Mouse (Mus musculus) hindlimb bud, embryonic 11.5 days (tissue): ENCODE measurements at regions not wholly inside any gene's neighbourhood (a gene's known extent, or its start where the extent isn't known, plus 50 kb on each side); places are given as distances from the start of the nearest gene placed in this dataset.
"Not testable (repeated sequence)": the region's sequence is repeated elsewhere in the genome, so short reads cannot be mapped to it uniquely, and the experiment has no call there.

Source experiments
- DNase-seq: peaks from one replicate; pipeline ENCODE4 v3.0.0-alpha.2; 2012; ENCODE audit warnings: low read depth, low spot score; ENCODE audit errors: extremely low spot score

DNA sequence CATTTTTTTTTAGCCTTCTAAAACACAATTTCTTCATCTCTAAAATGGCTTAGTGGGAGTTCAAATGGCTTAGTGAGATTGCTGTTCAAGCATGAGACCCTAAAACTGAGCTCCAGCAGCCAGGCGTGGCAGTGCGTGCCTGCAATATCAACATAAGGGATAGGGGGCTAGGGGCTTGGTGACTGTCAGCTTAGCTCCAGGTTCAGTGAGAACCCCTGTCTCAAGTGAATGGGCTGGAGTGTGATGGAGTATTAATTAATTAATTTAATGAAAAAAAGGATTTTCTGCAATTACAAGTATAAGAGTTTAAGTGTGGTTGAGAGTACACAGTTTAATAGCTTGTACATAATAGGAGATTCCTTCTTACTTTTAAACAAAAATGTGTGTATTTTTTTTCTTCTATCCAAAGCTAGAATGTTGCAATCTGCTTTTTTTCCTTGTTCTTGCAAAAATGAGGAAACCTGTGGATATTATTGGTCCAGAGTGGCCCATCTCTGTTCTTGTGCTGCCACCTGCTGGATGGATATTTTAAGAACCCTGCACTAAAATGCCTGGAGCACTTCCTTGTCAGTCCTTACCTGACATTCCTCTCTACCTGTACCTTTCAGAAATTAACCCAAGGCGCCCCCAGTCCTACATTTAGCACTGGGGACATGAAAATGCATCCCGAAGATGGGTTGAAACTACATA lies 54.0 kb upstream of the Usp47 start:
- DNase-seq = peak; percentile 39

DNA sequence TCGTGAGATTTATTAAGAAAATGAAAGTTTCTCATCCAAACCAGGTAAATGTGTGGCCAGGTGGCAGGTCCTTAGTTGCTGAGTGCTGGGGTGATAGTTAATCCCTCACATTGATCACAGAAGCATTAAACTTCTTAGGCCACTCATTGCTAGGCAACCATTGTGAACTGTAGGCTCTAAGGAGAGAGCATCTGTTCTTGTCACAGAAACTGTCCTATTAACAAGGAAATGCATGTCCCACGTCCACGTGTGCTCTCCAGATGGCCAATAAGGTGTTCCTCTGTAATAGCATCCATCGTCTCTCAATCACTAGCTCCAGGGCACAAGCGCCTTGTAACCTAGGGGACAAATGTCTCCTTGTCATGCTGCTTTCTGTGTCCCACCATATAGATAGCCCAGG lies 55.0 kb upstream of the Usp47 start:
- DNase-seq = no peak

DNA sequence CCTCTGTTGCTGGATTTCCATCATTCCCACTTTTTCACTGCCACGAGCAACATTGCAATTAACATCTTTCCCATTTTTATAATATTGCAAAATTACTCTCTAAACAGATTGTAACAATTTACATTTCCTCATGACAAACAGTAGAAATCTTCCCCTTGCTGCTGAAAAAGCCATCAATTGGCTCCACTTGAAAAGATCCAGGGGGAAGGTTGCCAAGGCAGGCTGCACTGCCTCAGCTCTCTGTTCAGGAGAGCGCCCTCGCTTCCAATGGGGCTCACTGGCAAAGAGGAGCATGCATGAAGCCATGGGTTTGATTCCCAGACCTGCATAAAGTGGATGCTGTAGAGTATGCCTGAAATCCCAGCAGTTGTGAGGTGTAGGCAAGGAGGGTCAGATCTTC lies 56.6 kb upstream of the Usp47 start:
- no peak for DNase-seq

DNA sequence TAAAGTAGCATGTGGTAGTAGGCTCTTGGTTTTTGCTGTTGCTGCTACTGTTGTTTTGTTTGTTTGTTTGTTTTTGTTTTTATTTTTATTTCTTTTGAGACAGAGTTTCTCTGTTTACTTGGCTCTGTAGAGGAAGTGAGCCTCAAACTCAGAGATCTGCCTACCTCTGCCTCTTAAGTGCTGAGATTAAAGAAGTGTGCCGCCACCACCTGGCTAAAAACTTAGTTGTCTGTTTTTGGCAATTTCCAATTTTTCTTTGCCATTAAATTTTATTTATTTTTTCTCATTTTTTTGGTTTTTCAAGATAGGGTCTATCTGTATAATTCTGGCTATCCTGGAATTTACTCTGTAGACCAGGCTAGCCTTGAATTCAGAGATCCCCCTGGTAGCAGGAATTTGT lies 59.3 kb upstream of the Usp47 start:
- DNase-seq = no peak

DNA sequence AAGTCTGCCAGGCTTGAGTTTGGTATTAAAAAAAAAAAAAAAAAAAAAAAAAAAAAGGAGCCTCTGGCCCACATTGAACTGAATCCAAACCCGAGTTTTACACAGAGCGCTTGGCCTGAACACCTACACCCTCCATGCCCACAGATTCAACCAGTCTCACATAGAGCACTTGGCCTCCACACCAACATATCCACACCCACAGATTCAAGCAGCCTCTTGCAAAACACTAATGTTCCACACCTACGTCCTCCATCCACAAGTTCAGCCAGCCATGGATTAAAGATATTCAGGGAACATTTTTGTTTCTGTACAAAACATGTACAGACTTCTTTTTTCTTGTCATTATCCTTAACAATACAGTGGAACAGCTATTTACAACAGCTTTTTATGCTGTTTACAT lies 63.3 kb upstream of the Usp47 start:
- no peak for DNase-seq

DNA sequence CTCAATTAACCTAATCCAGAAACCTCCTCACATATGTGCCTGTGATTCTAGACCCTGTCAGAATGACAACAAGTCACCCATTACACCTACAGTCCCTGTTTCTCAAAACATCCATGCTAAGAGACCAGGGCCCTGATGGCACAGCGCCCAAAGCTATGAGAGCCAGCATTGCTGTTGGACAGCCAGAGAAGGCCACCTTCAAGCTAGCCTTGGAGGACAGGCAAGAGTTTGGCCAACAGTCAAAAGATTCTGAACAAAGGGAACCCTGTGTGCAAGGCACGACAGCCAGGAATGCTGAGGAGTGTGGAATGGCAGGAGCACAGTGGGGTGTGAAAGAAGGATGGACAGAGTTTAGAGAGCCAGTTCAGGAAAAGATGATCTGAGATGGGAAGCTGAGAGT lies 66.6 kb upstream of the Usp47 start:
- no peak for DNase-seq

DNA sequence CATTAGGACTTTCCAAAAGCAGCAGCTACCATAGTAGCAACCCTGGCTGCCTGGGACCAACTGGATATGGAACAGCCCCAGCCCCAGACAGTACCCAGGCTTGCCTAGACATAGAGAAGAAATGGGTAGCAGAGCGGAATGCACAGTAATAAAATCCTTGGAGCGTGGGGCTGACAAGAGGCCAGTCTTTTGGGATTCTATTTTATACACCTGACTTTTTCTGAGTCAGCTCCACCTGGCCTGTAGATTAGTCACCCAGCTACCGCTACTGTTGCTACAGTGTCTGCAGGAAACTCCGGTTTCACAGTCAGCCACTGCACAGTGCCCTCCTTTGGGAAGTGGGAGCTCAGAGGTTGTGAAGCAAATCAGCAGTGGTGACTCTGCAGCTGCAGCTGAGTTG lies 83.7 kb upstream of the Usp47 start:
- no peak for DNase-seq

DNA sequence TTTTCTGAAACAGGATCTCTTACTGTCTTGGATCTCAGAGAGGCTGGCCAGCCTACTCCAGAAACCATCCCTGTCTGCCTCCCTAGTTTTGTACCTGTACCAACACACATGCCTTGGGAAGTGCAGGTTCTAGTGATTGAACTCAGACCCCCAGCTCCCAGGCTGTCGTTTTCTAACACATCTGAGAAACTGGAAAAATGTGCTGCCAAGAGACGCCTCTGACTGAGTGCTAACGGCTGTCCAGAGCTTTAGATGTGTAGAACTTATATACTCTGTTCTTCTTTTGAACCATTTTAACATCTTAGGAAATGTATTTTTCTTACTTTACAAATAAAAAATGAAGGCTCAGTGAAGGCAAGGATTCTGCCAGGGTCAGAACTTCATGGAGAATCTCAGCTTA lies 85.8 kb upstream of the Usp47 start:
- no peak for DNase-seq

DNA sequence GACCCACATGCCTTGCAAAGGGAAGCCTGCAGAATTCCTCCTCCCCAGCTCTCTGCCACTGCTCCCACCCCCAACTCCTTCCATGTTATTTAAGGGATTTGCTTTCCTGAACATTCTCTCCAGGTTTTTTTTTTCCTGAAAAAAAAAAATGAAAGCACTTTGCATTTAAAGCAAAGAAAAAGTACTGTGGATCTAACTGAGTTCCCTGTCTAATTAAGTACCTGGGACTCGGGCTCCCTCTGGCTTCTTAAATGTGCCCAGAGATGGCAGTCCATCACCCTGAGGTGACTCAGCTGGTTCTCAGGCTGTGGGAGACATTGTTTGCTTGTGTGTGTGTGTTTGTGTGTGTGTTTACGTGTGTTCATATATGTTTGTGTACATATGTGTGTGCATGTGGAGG lies 86.2 kb upstream of the Usp47 start:
- DNase-seq = no peak

DNA sequence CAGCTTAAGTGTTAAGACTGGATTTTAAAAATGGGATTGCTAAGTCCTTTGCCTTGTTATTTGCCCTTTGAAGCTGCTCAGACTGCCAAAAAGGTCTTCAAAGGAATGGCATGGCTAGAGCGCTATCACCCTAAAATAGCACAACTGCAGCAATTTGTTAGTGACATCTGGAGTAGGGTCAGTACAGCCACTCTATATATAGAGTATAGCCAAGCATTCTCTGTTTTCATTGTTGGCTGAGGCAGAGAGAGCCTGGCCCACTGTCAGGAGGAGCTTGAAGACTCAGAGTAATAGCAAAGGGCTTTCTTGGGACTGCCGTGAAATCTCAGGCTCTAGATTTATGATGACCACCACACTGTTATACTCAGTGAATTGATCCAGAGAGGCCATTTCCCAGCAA lies 90.6 kb upstream of the Usp47 start:
- no peak for DNase-seq

DNA sequence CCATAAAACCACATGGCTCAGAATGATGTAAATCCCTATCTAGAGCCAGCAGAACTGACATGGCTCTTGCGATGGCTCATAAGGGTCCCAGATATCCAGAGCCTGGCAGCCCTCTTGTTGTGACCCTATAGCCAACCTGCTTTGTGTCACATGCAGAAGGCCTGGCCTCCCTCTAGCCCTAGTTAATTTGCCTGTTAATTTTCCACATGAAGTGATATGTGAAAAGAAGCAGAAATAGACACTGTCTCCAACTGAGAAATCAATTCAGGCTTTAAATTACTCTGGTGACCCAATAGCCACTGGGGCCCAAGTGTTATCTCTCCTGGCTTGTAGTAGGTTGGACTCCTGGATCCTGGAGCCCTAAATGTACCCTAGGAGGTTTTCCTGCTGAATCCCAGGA lies 103.3 kb upstream of the Usp47 start:
- no peak for DNase-seq

DNA sequence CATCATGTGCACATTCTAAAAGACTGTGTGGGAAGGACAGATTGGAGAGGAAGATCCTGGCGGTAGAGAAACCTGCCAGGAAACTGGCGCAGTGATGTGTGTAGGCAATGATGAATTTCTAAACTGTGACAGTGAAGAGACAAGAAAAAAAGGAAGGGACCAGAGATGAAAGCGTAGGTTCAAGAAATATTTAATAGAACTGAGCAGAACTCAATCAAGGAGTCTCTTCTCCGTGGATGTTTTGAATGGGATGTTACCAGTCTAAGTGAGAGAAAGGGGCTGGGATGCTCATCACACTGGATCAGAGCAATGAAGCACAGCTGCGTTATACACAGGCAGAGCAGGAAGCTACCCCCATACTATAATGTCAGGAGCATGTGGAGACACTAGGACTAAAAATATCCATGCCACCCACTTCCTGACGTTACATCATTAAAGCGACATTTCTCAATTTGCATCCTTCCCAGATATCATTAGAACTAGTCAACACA lies 119.5 kb upstream of the Usp47 start:
- DNase-seq = no peak

DNA sequence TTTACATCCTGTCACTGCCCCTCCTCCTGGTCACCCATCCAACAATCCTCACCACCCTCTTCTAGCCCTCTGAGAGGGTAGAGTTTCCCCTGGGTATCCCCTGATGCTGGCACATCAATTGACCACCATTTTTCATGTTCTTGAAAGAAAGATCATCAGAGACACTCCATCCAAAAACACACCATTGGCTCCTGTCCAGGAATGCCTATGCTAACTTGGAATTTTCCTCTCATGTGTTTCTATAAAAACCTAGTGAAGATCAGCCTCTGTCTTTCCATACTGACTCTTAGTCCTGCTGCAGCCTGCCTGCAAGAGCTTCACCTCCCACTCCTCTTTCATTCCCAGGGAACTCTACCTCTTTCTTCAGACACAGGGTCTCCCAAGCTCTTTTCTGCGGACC lies 117.2 kb upstream of the Galnt18 start:
- DNase-seq = no peak

DNA sequence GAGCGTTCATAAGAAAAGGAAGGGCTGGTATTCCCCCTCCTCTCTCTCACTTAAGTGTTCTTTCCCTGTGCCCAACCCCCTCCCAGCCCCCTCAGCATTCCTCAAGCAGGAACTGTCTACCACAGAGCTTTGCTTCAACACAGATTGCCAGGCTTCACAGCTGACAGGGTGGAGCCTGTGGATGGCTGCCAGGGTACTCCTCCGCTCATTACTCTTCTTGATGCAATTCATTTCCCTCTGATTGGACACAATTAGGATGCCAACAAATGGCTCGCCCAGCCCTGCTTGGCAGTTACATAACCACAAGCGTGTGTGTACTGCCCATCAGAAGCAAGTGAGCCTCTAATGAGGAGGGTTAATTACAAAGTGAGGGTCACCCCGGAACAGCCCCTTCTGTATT lies 116.5 kb upstream of the Galnt18 start:
- no peak for DNase-seq

DNA sequence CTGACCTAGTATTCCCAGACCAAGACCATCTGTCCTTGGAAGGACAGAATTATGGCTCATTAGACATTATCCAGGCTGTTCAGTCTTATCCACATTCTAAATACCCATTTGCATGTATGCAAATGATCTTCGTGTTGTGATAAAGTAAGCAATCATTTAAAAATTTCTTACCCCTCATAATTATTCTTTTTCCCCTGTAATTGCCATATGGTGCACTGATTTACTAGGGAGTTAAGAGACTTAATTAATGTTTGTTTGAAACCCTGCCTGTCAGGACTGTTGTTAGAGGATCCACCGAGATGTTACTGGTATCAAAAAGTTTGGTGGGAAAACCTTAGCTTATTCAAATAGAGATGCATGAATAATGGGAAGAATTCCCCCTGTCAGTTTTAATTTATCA lies 103.2 kb upstream of the Galnt18 start:
- no peak for DNase-seq

DNA sequence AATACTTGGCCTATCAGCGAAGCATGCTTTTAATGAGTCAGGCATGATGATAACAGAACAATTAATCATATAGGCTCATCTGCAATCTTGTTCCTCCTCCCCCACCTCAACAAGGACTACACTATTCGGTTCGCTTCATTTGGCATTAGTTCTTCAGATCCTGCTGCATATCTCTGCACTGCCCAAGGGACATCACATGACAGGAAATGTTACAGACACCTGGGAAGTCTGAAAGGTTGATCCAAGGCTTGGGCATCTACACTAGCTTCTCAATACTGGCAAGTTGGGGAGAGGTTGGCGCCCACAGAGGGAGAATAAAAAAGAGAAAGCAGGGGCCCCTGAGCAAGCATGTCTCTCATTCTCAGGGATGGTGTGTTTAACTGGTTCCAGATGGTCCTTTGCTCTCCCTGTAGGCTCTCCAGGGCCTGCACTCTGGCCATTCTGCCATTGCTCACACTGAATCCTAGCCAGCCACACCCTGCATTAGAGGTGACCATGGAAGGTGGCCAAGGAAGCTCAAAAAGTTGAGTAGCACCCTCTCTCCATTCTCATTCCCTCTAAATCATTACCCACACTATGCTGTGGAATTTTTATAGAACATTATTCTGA lies 100.4 kb upstream of the Galnt18 start:
- no peak for DNase-seq

DNA sequence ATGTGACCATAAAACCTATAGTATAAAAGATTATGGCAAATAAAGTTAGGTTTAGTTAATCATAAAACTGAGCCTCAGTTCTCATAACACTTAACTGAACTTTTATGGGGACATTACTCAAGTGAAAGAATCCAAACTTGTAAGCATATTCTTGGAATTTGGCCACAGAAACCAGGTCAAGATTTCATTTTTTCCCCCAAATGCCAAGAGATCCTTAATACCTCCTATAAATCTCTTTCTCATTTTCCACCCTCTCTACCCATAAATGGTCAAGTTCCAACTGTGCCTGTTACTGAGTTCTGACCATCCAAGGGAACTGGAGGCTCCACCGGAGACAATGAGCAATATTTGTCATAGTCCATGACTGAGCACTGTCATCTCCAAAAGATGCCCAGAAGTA lies 97.8 kb upstream of the Galnt18 start:
- DNase-seq = no peak

DNA sequence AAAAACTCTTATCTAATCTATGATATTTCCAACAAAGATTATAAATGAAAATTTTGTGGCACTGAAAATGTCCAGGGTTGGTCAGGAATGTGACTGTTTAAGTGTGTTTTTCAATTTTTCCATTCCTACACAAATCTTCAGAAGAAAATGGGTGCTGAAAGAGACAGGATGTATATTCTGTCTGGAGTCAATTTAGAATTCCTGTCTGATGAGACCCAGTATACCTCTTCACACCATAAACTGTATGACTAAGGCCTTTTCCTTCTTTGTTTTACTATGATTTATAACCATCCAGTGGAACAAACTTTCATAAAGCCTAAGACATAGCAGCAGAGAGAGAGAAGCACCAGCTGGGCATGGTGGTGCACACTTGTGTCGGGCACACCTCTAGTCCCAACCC lies 96.2 kb upstream of the Galnt18 start:
- no peak for DNase-seq

DNA sequence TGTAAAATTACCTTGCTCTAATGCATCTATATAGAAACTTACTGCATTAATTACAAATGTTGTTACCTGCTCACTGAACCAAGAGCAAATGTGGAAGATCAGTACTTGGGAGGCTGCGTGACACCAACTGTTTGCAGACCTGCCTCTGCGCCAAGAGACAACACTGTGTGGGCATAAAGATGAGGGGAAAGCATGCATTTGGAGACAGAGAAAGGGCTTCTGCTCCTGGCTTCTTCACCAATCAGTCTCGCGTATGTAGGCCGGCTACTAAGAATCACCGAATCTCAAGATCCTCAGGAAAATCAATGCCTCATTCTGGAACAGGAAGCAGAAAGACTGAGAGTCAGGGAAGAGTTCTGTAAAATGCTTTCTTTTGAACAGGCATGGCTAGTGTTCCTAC lies 89.6 kb upstream of the Galnt18 start:
- DNase-seq = no peak

DNA sequence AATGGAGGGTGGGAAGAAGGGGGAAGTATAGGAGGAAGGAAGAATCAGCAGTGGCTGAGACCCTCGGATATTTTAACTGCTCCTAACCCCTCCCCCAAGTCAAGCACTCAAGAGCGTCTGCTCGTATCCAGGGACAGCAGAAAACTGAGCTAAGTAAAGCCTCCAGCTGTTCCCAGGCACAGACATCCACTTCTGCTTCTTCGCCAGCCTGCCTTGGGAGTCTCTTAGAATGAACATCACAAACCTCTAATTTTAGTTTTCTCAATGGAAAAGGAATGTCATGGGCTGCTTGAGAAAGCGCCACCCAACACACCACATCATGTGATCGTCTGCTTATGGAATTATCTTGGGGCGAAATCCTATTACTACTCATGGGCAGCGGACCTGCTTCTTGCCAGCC lies 83.3 kb upstream of the Galnt18 start:
- no peak for DNase-seq

DNA sequence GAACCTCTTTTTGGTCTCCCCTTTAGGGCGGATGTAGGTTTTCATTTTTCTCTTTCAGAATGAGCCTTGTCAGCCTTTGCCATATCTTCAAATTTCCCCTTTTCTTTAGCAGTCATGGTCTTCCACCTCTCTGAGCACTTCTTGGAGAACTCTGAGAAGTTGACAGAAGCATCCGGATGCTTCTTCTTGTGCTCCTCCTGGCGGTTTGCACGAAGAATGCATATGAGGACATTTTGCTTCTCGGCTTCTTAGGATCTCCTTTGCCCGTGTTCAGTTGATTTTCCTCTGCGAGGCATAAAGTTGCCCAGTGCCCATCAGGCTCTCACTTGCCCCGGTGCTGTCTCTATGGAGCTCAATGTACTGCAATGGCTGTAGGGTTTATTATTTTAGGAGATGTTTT lies 78.5 kb upstream of the Galnt18 start:
- DNase-seq = not testable (repeated sequence)

DNA sequence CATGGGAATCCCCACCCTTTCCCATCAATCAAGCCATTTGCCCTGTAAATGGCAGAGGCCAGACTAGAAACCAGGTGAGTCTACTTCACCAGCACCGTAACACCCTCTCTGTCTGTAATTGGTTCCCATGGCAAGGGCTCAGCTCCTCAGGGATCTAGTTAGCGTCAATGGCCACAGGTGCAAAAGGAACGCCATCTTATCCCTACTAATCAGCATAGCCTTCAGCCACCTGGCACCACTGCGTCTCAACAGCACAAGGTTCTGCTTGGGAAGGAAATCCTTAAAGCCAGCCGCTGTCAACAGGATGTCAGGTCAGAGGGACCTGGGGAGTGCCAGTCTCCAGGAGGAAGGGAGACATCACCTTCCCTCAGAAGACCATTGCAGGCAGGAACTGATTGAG lies 77.2 kb upstream of the Galnt18 start:
- DNase-seq = no peak

DNA sequence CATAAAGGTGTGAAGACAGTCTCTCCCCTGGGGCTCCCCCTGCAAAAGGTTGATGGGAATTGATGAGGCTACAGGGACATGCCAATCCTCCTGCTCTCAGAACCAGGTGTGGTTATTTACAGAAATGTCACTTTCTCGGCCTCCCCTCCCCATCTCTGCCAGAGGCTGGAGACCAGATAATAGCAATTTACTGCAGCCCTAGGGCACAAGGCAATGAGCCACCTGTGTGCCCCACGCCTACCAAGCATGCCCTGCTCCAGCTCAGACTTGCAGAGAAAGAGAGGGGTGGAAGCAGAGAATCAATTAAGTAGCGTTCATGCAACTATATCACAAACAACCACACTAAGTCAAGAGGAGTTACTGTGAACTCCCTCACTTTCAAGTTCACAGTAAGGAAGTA lies 75.5 kb upstream of the Galnt18 start:
- DNase-seq = no peak
